Mouse (Mus musculus) CD8-positive naive resting alpha-beta T cell, adult 57 days (primary cell): ENCODE data around the gene Rad50. TPM values are rescaled to one million over a fixed set of nuclear protein-coding genes. Genes with fewer than 3 reads are reported as not detected.

ENCODE experiments used
- total RNA-seq: library from RNA; stranded (reverse); gene quantifications from one replicate; pipeline ENCODE4 v1.2.4, GENCODE M21; 2023

The Rad50 gene
- 27.4 TPM for total RNA-seq

DNA sequence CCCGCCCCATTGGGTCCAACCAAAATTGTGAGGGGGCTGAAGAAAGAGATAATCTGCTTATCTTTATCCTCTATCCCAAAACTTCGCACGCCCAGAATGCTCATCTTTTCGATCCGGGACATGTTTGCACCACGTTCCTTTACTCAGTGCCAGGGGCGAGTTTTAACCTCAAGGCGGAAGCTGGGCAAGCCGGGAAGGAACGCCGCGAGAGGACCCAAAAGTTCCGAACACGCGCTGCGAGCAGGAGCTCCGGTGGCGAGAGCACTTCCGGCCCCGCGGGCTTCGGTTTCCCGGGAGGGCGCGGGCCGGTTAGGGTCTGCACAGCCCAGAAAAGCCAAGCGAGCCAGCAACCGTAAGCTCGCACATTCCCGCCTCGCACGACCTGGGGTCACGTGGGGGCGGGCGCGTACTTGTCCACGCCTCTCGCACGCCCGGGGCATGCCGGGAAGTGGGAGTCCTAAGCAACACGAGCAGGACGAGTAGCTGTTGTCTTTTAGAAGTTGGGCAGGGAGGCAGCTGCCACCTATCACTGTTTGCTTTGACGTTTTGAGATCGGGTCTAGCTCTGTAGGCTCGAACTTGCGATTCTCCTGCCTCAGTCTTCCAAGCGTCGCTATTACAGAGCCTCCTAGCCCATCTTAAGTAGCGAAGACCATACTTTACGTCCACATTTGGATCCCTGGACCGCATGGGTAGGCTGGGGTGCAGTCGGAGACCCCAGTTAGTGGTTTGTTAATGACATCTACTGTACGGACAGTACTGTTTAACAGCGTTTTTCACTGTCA lies at the start of gene Rad50:
TSS of gene Rad50 (minus strand) at position 386 of the 784 bp plus-strand sequence.

DNA sequence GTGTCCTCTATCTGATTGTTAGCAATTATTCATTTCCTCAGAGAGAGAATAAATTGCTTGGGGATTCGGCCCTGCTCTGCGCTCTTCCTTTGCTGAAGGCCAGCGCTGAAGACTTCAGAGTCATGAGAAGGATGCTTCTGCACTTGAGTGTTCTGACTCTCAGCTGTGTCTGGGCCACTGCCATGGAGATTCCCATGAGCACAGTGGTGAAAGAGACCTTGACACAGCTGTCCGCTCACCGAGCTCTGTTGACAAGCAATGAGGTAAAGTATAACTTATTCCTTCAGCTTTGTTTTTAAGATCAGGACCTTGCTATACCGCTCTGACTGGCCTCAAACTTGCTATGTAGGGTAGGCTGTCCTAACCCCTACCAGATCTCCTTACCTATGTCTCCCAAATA lies 13.6 kb upstream of the Rad50 start, which contains the start of gene Il5:
TSS of gene Il5 (plus strand) at position 80 of the 400 bp plus-strand sequence.

DNA sequence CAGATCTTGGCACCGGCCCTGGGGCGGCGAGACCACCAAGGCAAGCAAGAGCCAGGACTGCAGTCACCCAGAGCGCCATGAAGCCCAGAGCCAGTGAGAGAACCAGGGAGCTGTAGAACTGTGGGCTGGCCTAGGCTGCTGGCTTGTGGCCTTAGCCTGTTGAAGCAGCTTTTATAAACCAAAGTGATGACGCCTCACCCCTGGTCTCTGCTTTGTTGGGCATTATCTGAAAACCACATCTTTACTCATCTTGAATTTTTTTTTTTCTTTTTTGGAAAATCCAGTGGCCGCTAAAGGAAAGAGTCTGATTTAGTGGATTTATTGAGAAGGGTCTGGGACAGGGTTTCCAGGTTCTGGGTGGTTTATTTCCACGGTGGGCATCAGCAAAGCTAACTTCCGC lies 72.6 kb downstream of the Rad50 start, which contains the start of gene Il13:
TSS of gene Il13 (minus strand) at position 147 of the 400 bp plus-strand sequence.

DNA sequence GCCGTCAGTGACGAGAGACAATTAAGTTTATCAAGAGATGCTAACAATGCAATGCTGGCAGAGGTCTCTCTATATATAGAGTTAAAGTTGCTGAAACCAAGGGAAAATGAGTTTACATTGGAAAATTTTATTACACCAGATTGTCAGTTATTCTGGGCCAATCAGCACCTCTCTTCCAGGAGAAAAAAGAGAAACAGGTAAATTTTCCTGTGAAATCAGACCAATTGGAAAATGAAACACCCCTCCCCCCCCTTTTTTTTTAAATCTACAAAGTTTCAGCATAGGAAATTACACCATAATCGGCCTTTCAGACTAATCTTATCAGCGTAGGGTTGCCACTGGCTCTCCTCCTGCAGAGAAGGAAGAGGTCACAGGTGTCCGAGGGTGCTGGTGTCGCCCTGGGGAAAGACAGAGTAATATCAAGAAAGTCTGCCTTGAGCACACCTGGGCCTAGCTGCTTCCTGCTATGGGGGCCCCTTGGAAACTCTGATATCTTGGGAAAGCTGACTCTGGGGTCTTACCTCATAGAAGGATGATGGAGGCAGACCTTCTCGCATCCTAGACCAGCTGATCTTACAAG lies 88.4 kb downstream of the Rad50 start, which contains the start of gene Il4:
TSS of gene Il4 (minus strand) at position 51 of the 580 bp plus-strand sequence.

Other genes with a start within 250 kb of the Rad50 start
- not detected for gene Gm9837, start 236.8 kb downstream of the Rad50 start, total RNA-seq
- gene Gm9945, start 227.2 kb downstream of the Rad50 start, total RNA-seq = not detected
- not detected for gene Sowaha, start 227.0 kb downstream of the Rad50 start, total RNA-seq
- 4.5 TPM for gene Sept8, start 188.1 kb downstream of the Rad50 start, total RNA-seq
- gene Kif3a, start 139.9 kb downstream of the Rad50 start, total RNA-seq = 3.5 TPM
- not detected for gene Il4, start 88.7 kb downstream of the Rad50 start, total RNA-seq
- gene Il13, start 72.6 kb downstream of the Rad50 start, total RNA-seq = not detected
- gene Il5, start 13.5 kb upstream of the Rad50 start, total RNA-seq = not detected
- gene Irf1, start 62.7 kb upstream of the Rad50 start, total RNA-seq = 280 TPM
- gene Gm17334, start 65.9 kb upstream of the Rad50 start, total RNA-seq = 1.8 TPM
- gene Gm12216, start 151.9 kb upstream of the Rad50 start, total RNA-seq = 24.2 TPM
- 11.7 TPM for gene Slc22a5, start 184.3 kb upstream of the Rad50 start, total RNA-seq